Mouse (Mus musculus) liver, adult 2 months (tissue): ENCODE data around the gene Itih4. TPM values are rescaled to one million over a fixed set of nuclear protein-coding genes. Genes with fewer than 3 reads are reported as not detected.

Source experiments
- DNase-seq: peaks from one replicate; pipeline ENCODE4 v3.0.0-alpha.2; 2011; ENCODE audit warnings: low read depth, low spot score; ENCODE audit errors: extremely low read depth
- H3K27ac ChIP-seq: fragments of 200-500 bp; replicated peaks from 2 replicates; pipeline ENCODE4 v1.5.1; 2012; ENCODE audit warnings: low read depth, mild to moderate bottlenecking, control low read depth, inconsistent platforms, low read length; ENCODE audit not compliant: insufficient read depth
- H3K27me3 ChIP-seq: fragments of 200-500 bp; 2 replicates; pipeline ENCODE4 v1.6.1; 2012; ENCODE audit warnings: mild to moderate bottlenecking, moderate library complexity, low read length, inconsistent platforms; ENCODE audit not compliant: control insufficient read depth, insufficient read depth
- H3K36me3 ChIP-seq: fragments of 200-500 bp; 2 replicates; pipeline ENCODE4 v1.6.1; 2012; ENCODE audit warnings: low read length, inconsistent platforms; ENCODE audit not compliant: control insufficient read depth, insufficient read depth
- H3K4me1 ChIP-seq: fragments of 200-500 bp; 2 replicates; pipeline ENCODE4 v1.6.1; 2011; ENCODE audit warnings: low read length; ENCODE audit not compliant: control insufficient read depth, insufficient read depth
- H3K4me3 ChIP-seq: fragments of 200-500 bp; 2 replicates; pipeline ENCODE4 v1.5.1; 2011; ENCODE audit warnings: low read depth, mild to moderate bottlenecking, control low read depth, low read length, moderate library complexity; ENCODE audit not compliant: insufficient read depth
- H3K79me2 ChIP-seq: fragments of 200-500 bp; 2 replicates; pipeline ENCODE4 v1.6.1; 2012; ENCODE audit warnings: inconsistent platforms, mild to moderate bottlenecking, low read length, moderate library complexity; ENCODE audit not compliant: control insufficient read depth, insufficient read depth
- H3K9ac ChIP-seq: fragments of 200-500 bp; 2 replicates; pipeline ENCODE4 v1.6.1; 2012; ENCODE audit warnings: low read depth, mild to moderate bottlenecking, control low read depth, inconsistent platforms, low read length
- CTCF ChIP-seq: fragments of 200-500 bp; IDR thresholded peaks from 2 replicates; pipeline ENCODE4 v1.5.1; 2011; ENCODE audit warnings: low read depth, low read length, control low read depth
- POLR2A ChIP-seq: fragments of 200-500 bp; IDR thresholded peaks from 2 replicates; pipeline ENCODE4 v1.6.1; 2011; ENCODE audit warnings: low read length, control low read depth; ENCODE audit not compliant: insufficient read depth; ENCODE audit errors: extremely low read depth
- WGBS: fragments of 180-500 bp; shearing (Covaris S2); methylation state at CpG from one replicate; pipeline ENCODE4 v1.1.7; 2018; 5-methylcytosine and 5-hydroxymethylcytosine counted together
- polyA plus RNA-seq: library from polyadenylated mRNA; depleted of rRNA; stranded (reverse); fragments of >200 nt; gene quantifications from 2 replicates; pipeline ENCODE4 v1.2.3, GENCODE M21; 2012; rRNA removed
- total RNA-seq: library from RNA; depleted of rRNA; stranded (reverse); fragments of >200 nt; gene quantifications from 2 replicates; pipeline ENCODE4 v1.2.3, GENCODE M21; 2014; rRNA removed

Gene Itih4
- total and polyA plus RNA-seq, 2 experiments: 1,004 to 1,052 TPM

GRCm38 (mm10) chr14:30951154-30951825 is 65.0 kb downstream of the Itih4 start, which contains the start of gene Nek4:
Gene Nek4, plus strand, starts transcription at chr14:30951377.
- WGBS: under 1% methylated on average over 57 of the region's 57 CpGs
- peak within 1 kb of the TSS; percentile 93 for H3K4me3 ChIP-seq
- peak within 1 kb of the TSS; percentile 85 for H3K27ac ChIP-seq
- peak; percentile 92 for DNase-seq
- peak within 1 kb of the TSS; percentile 93 for H3K9ac ChIP-seq
- peaks cover 10% of the 10 kb centered on the region for H3K4me1 ChIP-seq
- no peaks in the 10 kb centered on the region; the same call in 1 of the 2 replicates for H3K79me2 ChIP-seq
- no peaks in the 10 kb centered on the region for H3K27me3 ChIP-seq
- TF ChIP-seq CTCF (0 out of 2 replicates have a peak, but pooled peaks have one; percentile 13), POLR2A (0 out of 2 replicates have a peak, but pooled peaks have one; percentile 12)
- H3K36me3 ChIP-seq: peaks cover 2% of the 10 kb centered on the region

Other genes with a start within 250 kb of the Itih4 start
- gene Rft1, start 232.1 kb upstream of the Itih4 start, total RNA-seq: 18.4 and 19.0 TPM in 2 replicates
- gene Rft1, start 232.1 kb upstream of the Itih4 start, polyA plus RNA-seq: 12.3 and 13.0 TPM in 2 replicates
- gene Sfmbt1, start 171.6 kb upstream of the Itih4 start, total RNA-seq: 11.1 and 11.2 TPM in 2 replicates
- gene Sfmbt1, start 171.6 kb upstream of the Itih4 start, polyA plus RNA-seq: 1.6 and 2.1 TPM in 2 replicates
- gene Tmem110, start 60.9 kb upstream of the Itih4 start, total RNA-seq: 3.7 and 4.1 TPM in 2 replicates
- gene Tmem110, start 60.9 kb upstream of the Itih4 start, polyA plus RNA-seq: 7.5 and 8.2 TPM in 2 replicates
- 1.0 and 2.3 TPM in 2 replicates for gene Mustn1, start 7.3 kb upstream of the Itih4 start, total RNA-seq
- 4.1 and 4.4 TPM in 2 replicates for gene Mustn1, start 7.3 kb upstream of the Itih4 start, polyA plus RNA-seq
- gene Itih3, start 37.3 kb downstream of the Itih4 start, total RNA-seq: 603 and 791 TPM in 2 replicates
- 335 and 492 TPM in 2 replicates for gene Itih3, start 37.3 kb downstream of the Itih4 start, polyA plus RNA-seq
- gene Itih1, start 56.8 kb downstream of the Itih4 start, total RNA-seq: 544 and 683 TPM in 2 replicates
- 457 and 504 TPM in 2 replicates for gene Itih1, start 56.8 kb downstream of the Itih4 start, polyA plus RNA-seq
- gene Nek4, start 64.9 kb downstream of the Itih4 start, total RNA-seq: 6.7 and 7.5 TPM in 2 replicates
- gene Nek4, start 64.9 kb downstream of the Itih4 start, polyA plus RNA-seq: 2.9 and 3.1 TPM in 2 replicates
- 8.8 and 10.2 TPM in 2 replicates for gene Glt8d1, start 114.9 kb downstream of the Itih4 start, total RNA-seq
- gene Glt8d1, start 114.9 kb downstream of the Itih4 start, polyA plus RNA-seq: 3.1 and 5.4 TPM in 2 replicates
- gene Spcs1, start 115.2 kb downstream of the Itih4 start, total RNA-seq: 158 and 183 TPM in 2 replicates
- gene Spcs1, start 115.2 kb downstream of the Itih4 start, polyA plus RNA-seq: 101 and 128 TPM in 2 replicates
- gene Pbrm1, start 132.7 kb downstream of the Itih4 start, total RNA-seq: 26.3 and 28.7 TPM in 2 replicates
- 6.1 and 6.3 TPM in 2 replicates for gene Pbrm1, start 132.7 kb downstream of the Itih4 start, polyA plus RNA-seq
- gene Gnl3, start 132.7 kb downstream of the Itih4 start, total RNA-seq: 16.3 and 21.1 TPM in 2 replicates
- 8.3 and 18.2 TPM in 2 replicates for gene Gnl3, start 132.7 kb downstream of the Itih4 start, polyA plus RNA-seq
- 30.9 and 35.3 TPM in 2 replicates for gene Smim4, start 242.5 kb downstream of the Itih4 start, total RNA-seq
- 63.8 and 65.1 TPM in 2 replicates for gene Smim4, start 242.5 kb downstream of the Itih4 start, polyA plus RNA-seq
- 3.0 and 6.0 TPM in 2 replicates for gene Nt5dc2, start 244.6 kb downstream of the Itih4 start, total RNA-seq
- gene Nt5dc2, start 244.6 kb downstream of the Itih4 start, polyA plus RNA-seq: 14.8 and 17.5 TPM in 2 replicates